Mouse (Mus musculus): ENCODE data around the gene Tmem145.
"Not testable (repeated sequence)": the region's sequence is repeated elsewhere in the genome, so short reads cannot be mapped to it uniquely, and the experiment has no call there.

Tmem145 gene

DNA sequence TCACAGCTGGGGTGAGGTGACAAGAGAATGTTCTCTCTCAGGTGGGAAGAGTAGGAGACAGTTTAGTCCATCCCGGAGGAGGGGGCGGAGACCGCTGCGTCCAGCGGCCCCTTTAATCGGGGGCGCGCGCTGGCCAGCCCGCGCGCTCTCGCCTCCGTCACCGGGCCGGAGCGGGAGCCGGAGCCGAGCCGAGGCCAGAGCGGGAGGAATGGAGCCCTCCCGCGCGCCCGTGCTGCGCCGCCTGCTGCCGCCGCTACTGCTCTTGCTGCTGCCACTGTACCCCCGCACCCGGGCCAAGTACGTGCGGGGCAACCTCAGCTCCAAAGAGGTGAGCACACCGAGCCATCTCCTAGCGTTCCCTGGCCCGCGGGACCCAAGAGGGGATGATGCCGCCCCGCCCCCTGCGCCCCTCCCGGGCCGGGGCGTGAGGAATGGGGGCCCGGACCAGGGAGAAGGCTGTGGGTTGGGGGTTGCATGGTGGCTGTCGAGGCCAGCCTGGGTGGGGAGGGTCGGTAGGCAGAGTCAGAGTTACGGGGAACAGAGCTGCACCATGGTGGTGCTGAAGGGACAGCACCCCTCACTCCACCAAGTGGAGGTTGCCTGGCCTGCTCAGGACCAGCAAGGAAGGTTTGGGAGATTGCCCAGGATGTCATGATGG, at the start of gene Tmem145:
Gene Tmem145 (plus strand): TSS at position 151 of the 658 bp plus-strand sequence.
- DNase-seq (ENCODE audit: low spot score in 2 of 2), result peak in 1 of 2 experiments; percentile 38

- DNase-seq (ENCODE audit: low spot score in 2 of 2), result no peak
These were observed 44.0 kb upstream of the Tmem145 start for GRCm38 (mm10) chr7:25261896-25262295.

GRCm38 (mm10) chr7:25263968-25264870, 41.7 kb upstream of the Tmem145 start:
- DNase-seq (ENCODE audit: low spot score in 2 of 2), result no peak

- not testable (repeated sequence) for DNase-seq (ENCODE audit: low spot score in 2 of 2)
These were observed 40.2 kb upstream of the Tmem145 start for GRCm38 (mm10) chr7:25265743-25266142.

GRCm38 (mm10) chr7:25266180-25266962, 39.5 kb upstream of the Tmem145 start:
- DNase-seq (ENCODE audit: low spot score in 2 of 2), result no peak

- peak; percentile 100 for DNase-seq (ENCODE audit: low spot score in 2 of 2)
These were observed 38.6 kb upstream of the Tmem145 start, which contains the start of gene Cic for GRCm38 (mm10) chr7:25267301-25267750. Gene Cic (plus strand): TSS chr7:25267704.

GRCm38 (mm10) chr7:25267751-25268463, 38.0 kb upstream of the Tmem145 start:
- DNase-seq (ENCODE audit: low spot score in 2 of 2), result peak; percentile 99 to 100

- DNase-seq (ENCODE audit: low spot score in 2 of 2), result no peak
These were observed 37.3 kb upstream of the Tmem145 start for GRCm38 (mm10) chr7:25268588-25268987.

DNA sequence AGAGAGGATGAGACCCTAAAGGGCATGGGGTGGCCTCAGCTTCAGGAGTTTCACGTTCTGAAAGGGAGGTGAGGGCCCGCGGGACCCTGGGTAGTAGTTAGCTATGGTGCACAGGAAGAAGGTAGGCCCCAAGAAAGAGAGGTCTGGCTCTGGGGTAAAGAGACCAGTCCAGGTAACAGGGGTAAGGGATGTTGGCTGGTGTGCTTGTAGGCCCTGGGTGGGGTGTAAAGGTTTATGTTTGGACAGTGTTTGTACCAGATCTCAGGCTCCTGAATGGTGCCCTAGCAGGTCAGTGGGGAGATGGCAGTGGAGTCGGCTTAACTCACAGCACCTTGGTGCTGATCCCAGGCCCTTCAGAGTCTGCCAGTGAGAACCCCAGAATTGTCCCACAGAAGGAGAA, 36.9 kb upstream of the Tmem145 start:
- DNase-seq (ENCODE audit: low spot score in 2 of 2), result no peak

- DNase-seq (ENCODE audit: low spot score in 2 of 2), result no peak
These were observed 36.2 kb upstream of the Tmem145 start for GRCm38 (mm10) chr7:25269545-25270271.

GRCm38 (mm10) chr7:25270652-25271633, 35.0 kb upstream of the Tmem145 start:
- DNase-seq (ENCODE audit: low spot score in 2 of 2), result no peak

DNA sequence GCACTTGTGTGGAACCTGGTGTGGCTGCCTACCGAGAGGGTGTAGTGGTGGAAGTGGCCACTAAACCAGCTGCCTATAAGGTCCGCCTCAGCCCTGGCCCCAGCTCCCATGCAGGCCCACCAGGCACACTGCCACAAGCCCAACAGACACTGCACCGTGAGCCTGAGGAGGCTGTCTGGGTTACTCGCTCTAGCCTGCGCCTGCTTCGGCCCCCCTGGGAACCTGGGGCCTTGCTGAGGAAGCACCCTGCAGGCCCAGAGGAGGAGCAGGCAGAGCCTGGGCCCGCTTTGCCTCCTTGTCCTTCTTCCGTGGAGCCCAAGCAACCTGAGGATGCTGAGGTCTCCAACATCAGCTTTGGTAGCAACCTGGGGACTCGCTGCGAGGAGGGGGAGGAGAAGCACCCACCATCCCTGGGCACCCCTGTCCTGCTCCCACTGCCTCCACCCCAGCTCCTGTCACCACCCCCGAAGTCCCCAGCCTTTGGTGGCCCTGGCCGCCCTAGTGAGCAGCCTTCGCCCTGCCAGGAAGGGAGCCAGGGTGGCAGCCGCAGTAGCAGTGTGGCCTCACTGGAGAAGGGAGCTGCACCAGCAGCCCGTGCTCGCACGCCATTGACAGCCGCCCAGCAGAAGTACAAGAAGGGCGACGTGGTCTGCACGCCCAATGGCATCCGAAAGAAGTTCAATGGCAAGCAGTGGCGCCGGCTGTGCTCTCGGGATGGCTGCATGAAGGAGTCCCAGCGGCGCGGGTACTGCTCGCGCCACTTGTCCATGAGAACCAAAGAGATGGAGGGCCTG, 34.1 kb upstream of the Tmem145 start:
- DNase-seq (ENCODE audit: low spot score in 2 of 2), result no peak

- DNase-seq (ENCODE audit: low spot score in 2 of 2), result no peak
These were observed 33.3 kb upstream of the Tmem145 start for GRCm38 (mm10) chr7:25272445-25273258.

DNA sequence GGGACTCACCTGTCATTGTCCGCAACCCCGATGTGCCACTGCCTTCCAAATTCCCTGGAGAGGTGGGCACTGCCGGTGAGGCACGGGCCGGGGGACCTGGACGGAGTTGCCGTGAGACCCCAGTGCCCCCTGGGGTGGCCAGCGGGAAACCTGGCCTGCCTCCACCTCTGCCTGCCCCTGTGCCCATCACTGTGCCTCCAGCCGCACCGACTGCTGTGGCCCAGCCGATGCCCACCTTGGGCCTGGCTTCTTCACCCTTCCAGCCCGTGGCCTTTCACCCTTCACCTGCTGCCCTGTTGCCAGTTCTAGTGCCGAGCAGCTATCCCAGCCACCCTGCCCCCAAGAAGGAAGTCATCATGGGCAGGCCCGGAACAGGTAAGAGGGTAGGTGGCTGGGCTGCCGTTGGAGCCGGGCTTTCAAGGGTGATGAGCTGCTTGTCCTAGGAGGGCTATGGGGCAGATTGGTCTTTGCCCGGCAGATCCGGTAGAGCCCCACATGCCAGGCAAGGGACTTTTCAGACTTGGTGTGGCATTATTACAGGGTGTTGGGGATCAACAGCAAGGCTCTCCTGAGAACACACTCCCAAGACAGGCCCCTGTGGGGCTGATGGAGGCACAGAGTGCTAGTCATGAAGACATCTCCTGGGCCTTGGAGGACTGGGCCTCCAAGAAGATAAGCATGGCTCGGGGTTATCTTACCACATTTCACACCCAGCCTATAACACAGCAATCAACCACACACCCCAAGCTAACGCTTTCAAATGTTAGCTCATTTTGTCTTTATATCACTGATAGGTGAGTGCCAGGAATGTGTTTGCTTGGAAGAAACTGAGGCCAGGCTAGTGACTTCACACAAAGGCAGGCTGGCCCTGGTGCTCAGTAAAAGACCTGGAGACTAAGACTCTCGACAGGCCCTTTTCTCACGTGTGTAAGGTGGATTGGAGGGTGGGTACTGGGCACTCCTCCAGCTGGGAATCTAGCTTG, 32.4 kb upstream of the Tmem145 start:
- DNase-seq (ENCODE audit: low spot score in 2 of 2), result no peak

DNA sequence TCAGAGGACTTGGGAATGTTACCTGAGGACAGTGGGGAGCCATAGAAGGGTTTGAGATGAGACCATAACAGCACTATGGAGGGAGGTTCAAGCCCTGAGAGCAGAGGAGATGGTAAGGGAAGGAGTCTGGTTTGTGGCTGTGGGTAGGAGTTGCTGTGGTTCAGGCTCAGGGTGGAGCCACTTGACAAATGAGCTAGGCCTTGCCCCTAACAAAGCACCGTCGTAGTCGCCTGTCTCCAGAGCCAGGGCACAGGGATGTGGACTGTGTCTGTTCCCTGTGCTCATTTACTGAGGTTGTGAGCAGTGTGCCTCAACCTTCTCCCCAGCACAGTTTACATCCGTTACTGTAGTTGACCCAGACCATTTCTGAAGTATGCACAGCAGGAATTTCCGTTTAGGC, 31.3 kb upstream of the Tmem145 start:
- no peak for DNase-seq (ENCODE audit: low spot score in 2 of 2)

GRCm38 (mm10) chr7:25274996-25275395, 30.9 kb upstream of the Tmem145 start:
- no peak for DNase-seq (ENCODE audit: low spot score in 2 of 2)

All from frontal cortex, postnatal 36 days (tissue).